Mouse (Mus musculus) stomach, postnatal 0 days (tissue): ENCODE data around the gene 1500015O10Rik.

ENCODE experiments used
- CTCF ChIP-seq: IDR thresholded peaks from 2 replicates; pipeline ENCODE4 v1.5.1; 2016; ENCODE audit warnings: antibody characterized with exemption, low read depth, mild to moderate bottlenecking, moderate library complexity
- EP300 ChIP-seq: optimal IDR thresholded peaks from 2 replicates; pipeline ENCODE3; 2016; ENCODE audit warnings: antibody characterized with exemption

- no peak for TF ChIP-seq CTCF
- TF ChIP-seq EP300: no peak
These were observed 2.3 kb downstream of the 1500015O10Rik start for GRCm38 (mm10) chr1:43732657-43733056.
